Mouse (Mus musculus): Measurements from ENCODE around the gene Hoxb4.

The Hoxb4 gene

DNA sequence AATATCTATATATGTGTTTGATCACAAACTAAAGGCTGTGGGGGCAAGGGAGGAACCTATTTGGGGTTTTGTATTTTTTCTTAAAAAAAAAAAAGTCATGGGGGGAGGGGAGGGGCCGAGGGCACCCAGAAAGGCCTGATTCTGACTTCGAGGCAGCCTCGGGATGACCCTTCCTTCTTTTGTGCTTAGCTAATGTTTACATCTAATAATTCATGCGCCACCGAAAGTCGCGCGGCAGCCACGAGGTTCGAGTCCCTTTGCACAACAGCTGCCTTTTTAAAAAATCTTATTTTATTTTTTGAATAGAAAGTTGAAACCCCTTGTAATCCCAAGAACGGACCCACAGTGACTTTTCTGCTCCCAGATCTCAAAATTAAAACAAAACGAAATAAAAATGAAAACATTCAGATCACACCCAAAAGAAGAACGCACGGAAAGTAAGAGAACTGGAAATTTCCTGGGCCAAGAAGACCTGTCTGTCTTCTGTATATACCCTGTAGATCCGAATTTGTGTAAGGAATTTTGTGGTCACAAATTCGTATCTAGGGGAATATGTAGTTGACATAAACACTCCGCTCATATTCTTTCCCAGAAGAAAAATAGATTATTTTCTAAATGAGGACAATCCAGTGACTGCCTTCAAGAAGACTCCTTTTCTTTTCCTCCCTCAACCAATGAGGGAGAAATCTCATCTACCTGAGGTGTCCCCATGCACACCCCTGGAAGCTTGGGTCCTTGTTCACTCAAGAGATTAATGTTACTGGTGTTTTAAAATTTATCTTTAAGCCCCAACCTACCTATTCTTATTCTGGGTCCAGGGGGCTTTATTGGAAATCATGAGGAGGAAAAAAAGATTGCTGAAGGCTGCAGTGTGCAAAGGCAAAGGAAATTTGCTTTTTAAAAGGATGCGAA is 1.1 kb upstream of the Hoxb4 start:
- no peak for DNase-seq

DNA sequence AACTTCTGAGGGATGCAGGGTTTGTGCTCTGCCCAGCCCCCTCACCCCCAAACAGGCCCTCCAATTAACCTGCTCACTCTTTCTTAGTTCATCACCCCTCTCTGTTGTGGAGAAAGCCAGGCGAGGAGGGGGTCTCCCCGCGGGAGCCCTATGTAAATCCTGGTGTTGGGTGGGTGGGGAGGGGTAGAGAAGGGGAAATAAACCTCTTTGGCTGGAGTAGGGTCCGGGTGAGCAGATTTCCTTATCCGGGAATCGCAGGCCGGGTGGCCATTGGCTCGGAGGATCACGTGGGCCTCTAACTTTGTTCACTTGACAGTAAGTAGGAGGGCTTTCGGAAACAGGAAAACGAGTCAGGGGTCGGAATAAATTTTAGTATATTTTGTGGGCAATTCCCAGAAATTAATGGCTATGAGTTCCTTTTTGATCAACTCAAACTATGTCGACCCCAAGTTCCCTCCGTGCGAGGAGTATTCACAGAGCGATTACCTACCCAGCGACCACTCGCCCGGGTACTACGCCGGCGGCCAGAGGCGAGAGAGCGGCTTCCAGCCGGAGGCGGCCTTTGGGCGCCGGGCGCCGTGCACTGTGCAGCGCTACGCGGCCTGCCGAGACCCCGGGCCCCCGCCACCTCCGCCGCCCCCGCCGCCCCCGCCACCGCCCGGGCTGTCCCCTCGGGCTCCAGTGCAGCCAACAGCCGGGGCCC is 452 bp downstream of the Hoxb4 start:
- DNase-seq = peak; percentile 38

DNA sequence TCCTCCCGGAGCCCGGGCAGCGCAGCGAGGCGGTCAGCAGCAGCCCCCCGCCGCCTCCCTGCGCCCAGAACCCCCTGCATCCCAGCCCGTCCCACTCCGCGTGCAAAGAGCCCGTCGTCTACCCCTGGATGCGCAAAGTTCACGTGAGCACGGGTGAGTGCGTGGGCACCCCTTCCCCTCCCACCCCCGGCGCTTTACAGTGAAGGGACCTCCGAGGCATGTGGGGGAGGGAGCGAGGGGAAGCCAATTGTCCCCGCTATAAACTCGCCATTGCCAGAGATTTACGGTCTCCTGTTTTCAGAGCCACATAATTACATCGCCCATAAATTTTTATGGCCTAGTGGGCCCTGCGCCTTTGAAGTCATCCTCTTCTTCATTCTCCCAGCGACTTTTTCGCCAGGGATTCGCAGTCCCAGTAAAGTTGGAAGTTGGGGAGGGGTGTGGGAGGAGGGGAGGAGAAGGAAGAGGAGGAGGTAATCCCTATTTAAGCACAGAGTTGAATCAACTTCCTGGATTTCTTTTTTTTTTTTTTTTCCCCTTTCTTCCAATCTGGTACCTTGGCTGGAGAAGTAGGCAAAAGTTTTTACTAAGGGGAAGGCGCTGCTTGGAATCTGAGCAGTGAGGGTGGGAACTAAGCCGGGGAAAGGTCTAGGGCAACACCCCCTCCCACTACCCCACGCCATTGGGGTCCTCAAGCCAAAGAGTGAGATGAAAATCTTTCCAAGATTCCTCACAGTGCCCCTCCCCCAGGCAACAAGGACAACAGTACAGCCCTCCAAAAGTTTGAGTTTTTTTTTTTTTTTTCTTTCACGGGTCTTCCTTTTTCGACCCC is 1.2 kb downstream of the Hoxb4 start:
- DNase-seq = no peak

DNA sequence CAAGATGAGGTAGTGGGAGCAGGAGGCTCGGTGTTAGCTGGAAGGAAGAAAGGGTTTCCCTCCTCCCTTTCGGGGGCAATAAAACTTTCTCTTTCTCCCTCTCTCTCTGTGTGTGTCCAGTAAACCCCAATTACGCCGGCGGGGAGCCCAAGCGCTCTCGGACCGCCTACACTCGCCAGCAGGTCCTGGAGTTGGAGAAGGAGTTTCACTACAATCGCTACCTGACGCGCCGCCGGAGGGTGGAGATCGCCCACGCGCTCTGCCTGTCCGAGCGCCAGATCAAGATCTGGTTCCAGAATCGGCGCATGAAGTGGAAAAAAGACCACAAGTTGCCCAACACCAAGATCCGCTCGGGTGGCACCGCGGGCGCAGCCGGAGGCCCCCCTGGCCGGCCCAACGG is 1.8 kb downstream of the Hoxb4 start:
- peak; percentile 20 for DNase-seq

DNA sequence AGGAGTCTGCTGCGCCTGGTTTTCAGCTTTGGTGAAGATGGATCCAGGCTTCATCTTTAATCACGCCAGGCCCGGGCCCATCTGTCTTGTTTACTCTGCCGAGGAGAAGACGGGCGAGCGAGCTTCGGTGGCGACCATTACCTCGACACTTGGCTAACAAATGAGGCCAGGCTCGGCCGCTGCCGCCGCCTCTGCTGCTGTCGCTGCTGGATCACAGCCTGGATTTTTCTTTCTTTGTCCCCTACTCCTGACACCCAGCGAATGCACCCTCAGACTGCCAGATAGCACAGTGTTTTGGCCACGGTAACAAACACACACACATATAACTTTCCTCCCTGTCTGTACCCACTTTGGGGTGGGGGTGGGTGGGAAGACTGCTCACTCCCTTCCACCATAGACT is 2.6 kb downstream of the Hoxb4 start:
- no peak for DNase-seq

DNA sequence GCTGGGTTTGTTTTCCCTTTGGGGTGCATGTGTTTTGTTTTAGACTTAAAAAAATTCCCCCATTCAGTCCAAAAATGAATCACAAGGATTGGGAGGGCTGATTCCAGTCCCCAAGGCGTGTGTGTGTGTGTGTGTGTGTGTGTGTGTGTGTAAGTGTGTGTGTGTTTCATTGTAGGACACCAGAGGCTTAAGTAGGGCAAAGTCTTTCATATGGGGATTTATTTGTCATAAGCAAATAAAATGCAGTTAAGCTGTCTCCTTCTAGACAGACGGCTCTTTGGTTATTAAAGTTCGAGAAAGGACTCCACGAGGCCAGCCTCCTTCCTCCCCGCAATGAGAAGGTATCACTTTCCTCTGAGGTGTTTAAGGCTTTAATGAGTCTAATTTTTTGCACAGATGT is 3.8 kb downstream of the Hoxb4 start:
- DNase-seq = no peak

DNA sequence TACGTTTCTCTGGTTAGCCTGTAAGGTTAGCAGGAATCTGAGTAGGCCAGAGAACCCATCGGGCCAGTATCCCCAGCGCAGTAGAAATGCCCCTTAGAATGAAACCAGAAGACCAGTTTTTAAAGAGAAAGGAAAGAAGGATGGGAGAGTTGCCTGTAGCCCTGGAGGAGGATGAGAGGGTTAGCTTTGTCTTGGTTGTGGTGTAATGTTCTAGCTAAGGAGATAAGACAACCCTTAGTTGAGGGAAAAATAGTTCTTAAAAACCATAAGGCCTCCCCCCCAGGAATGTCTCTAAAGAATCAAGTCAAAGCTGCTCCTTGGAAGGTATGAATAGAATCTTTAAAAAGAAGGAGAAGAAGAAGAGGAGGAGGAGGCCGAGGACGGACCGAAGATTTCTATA is 4.7 kb downstream of the Hoxb4 start:
- no peak for DNase-seq

DNA sequence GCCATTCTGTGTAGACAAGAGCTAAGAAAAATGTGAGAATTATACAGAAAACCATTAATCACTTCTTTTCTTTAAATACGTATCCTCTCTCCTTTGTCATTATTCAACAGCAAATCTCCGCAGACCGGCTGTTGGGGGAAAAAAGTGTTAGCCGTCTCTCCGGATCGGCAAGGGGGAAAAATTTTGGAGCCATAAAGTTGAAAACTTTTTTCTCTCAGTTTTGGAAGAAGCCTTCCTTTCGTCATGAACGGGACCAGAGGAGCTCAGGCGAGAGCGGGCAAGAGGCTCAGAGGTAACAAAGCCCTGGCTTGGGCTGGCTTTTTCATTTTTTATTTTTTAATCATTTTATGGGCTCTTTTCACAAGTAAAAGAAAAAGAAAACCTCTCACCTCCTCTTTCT is 5.1 kb downstream of the Hoxb4 start, which contains the start of gene Hoxb3:
Gene Hoxb3 (plus strand): TSS at position 173 of the 400 bp plus-strand sequence.
- no peak for DNase-seq

DNA sequence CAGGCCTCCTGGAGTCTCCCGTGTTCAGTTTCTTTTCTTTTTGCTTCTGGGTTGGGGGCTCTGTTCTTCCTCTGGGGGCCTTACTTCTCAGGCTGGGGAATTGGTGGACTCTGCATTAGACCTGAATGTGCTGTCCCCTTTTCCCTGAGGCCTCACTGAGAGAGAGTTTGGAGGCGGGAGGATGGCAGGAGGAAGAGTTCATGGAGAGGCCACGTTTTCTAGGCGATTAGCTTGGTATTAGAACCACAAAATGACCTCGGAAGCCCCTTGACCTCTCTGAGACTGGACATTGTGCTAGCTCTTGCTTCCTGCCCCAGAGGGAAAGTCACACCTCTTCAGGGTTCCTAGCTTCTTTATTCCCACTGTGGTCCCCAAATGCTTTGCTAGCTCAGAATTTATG is 6.1 kb downstream of the Hoxb4 start:
- no peak for DNase-seq

DNA sequence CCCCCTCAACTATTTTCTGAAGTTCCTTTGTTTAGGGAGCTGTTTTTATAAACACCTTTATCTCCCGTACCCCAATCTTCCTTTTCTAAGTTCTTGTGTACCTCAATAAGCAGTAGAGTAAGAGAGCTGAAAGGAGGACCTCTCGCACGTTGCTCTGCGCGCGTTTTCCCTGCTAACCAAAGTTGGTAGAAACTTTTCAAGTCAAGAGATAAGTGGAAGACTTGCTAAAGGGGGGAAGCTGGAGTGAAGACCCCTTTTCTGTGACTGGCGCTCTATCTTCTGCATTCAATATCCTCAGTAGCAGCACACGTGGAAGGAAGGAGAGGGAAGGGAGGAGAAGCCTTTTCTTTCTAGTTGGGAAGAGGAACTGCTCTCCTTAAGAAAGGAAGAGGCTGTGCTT is 6.9 kb downstream of the Hoxb4 start:
- DNase-seq = no peak

DNA sequence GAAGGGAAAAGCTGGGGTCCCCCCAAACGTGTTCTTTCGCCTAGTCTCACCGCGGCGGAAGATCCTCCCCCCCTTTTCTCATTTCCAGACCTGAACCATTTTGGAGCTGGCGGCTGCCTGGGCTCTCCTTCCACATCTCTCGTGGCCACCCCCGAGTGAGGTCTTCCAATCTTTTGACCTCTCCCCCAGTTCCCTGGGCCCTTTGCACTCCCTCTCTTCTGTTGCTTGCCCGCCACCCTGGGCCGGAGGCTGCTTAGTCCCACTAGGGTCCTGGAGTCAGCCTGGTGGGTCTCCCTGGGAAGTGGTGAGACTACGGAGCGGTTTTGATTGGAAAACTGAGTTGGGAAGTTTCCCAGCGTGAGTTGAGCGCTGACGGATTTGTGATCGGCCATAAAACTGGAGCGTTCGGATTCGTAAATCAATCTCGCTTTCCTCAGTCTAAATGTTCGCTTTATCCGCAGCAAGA is 7.7 kb downstream of the Hoxb4 start:
- no peak for DNase-seq

DNA sequence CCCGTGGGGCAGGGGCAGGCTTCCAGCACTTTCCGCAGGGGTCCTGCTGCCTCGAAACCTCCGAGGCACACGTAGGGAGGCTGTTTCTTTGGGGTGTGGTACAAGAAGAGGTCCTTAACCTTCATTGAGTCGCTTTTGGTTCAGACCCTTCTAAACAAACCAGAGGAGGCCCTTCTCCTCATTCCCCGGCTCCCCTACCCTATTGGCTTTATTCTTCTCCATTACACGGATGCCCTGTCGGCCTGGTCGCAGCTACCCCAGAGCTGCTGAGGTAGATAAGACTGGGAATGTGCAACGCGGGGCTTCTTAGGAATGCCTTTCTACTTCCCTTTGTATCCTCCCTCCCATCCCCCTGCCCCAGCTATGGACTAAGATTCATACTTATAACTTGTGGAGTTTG is 8.6 kb downstream of the Hoxb4 start:
- DNase-seq = no peak

DNA sequence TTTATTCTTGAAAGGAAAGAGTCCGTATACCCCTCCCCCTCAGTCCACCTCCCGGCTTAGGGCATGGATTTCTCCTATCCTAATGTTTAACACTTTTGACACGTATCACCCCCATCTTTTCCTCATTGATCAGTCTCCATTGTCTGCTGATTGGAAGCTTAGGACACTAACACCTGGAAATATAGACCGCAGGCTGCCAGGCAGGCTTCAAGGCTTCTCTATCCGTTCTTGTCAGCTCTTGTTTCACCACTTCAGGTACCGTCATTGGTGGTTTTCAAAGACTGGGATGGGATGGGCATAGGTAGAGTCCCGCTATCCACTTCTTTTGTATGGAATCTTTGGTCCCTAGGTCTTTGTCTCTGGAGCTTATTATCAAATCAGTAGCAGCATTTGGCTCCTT is 9.1 kb downstream of the Hoxb4 start:
- no peak for DNase-seq

DNA sequence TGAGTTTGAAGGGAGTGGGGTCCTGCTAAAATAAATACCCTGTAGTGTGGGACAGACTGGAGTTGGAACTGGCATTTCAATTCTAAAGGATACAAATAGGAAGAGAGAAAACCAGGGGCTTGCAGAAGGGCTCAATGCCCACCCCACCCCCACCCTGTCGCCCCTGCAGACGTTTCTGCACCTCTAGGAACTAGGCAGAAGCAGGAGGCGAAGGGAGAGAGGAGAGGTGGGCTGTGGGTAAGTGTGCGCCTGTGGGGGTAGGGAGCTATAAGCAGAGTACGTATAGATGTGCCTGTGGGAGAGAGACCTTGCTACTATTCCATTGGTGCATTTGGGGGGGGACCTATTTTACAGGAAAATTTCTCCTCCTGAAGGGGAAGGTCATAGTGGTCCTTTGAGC is 9.7 kb downstream of the Hoxb4 start:
- no peak for DNase-seq

DNA sequence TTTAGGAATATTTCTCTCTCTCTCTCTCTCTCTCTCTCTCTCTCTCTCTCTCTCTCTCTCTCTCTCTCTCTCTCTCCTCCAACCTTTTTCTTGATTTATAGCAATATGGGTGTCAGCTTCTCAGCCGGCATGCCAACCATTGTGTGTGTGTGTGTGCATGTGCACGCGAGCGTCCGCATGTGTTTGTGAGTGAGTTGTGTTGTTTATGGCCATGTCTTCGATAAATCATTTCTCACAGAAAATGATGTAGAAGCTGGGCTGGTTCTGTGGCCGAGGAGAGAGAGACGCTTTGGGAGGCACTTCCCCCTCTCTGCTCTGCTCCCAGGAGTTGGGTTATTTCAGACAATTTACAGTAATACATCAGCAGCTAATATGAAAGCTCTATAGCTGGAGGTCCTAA is 10.5 kb downstream of the Hoxb4 start:
- DNase-seq = no peak

DNA sequence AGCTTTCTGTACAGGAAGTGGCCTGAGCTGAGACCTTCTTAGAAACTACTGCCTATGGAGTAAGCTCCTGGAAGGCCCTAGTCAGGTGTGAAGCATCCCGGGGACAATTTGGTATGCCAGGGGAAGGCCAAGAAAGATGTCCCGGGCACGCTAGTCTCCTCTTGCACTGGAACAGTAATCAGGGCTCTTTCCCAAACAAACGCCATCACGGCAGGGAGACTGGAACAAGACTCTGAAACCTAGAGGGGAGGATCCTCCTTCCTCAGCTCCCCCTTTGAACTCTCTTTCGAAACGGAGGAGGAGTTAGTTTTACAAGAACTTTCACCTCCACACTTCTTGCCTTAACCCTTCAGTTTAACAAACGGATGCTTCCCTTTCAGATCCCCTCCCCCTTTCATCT is 14.0 kb downstream of the Hoxb4 start:
- DNase-seq = no peak

DNA sequence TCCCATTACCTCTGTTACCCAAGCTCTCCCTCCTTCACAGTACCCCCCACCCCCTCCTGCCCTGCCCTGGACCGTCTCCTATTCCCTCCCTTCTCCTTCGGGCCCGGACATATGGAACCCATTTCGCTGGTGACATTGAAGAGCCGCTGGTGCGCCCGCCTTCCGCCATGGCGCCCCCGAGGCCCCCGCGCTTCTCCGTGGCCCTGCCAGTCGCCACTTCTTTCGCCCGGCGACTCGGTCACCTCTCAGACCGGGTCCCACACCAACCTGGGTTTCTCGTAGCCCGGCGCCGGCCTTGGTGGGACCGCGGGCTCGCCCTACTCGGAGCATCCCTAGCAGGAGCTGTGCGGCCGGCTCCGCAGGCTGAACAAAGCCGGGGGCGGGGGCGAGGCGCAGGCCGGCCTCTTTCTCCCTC is 14.6 kb downstream of the Hoxb4 start:
- no peak for DNase-seq

DNA sequence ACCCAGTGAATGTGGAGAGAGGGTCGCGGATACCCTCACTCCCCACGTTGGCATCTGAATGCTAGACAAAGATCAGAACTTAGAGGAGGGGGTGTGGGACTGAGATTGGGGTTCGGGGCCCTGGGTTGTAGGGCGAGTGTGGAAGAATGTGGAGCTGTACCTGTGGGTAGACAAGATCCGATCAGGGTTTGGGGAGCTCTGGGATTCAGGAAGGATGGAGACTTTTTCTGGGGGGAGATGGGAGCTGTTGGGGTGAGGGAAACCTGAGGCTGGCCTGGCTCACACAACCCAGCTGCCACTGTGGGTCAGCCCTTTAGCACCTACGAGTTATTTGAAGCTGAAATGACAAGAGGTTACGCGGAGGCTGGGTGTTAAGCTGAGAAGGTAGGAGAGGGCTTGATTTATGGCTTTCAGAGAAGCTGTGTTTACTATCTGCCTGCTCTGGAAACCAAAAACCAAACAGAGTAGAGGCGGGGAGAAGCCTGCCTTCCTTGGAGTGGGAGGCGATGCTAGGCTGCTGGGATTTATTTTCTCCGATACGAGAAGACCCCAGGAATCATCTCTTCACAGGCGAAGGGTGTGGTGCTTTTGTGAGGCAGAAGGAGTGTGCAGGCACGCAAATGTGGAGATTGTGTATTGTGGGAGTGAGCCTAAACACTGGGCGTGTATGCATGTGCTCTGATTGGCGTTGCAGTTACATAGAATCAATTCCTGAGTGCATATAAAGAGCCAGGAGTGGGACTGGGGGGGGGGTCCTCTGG is 15.4 kb downstream of the Hoxb4 start:
- DNase-seq = no peak

DNA sequence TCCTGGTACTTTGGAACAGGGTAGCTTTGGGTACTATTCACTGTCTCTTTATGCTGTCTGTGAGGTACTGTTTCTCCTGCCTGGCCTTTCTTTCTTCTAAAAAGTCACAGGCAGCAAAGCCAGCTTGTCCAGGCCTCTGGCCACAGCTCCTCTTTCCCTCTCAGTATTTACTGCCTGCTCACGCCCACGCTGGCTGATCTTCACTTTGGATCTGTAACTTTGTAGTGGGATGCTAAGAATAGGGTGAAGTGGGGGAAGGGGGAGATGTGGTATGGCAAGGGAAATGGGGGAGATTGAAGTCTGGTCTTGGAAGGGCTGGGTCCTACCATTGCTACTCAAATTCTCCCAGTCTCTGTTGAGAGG is 15.9 kb downstream of the Hoxb4 start:
- DNase-seq = no peak

DNA sequence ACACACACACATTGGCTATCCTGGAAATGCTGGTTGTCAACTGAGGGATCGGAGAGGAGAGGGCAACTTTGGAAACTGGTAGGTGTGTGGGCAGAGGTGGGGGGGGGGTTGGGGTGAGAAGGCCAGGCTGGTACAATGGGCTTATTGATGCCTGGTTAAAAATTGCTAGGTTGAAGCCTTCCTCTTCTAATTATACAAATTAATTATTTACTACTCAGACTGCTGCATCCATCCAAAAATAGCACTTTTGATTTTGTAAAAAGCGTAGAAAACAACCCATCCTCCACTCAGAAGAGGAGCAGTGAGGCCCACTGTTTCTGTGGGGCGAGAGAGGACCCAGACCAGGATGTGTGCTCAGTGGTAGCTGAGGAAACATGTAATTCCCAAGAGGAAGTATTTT is 16.9 kb downstream of the Hoxb4 start:
- no peak for DNase-seq

DNA sequence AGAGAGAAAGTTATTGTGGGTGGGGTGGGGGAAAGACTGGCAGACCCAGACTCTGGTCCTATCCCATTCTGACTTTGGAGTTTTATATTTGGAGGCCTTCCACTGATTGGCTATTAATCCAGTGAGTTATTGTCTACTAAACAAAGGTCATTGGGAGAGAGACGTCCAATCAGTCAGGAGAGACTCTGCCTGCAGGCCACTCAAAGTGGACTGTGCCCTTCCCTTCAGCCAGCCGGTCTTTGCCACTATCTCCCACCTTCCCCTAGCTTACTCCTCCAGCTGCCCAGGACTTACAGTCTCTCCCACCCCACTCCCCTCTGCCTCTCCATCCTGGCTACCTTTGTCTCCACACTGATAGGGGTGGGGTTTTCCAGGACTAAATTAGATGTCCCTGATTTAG is 18.5 kb downstream of the Hoxb4 start:
- DNase-seq = no peak

DNA sequence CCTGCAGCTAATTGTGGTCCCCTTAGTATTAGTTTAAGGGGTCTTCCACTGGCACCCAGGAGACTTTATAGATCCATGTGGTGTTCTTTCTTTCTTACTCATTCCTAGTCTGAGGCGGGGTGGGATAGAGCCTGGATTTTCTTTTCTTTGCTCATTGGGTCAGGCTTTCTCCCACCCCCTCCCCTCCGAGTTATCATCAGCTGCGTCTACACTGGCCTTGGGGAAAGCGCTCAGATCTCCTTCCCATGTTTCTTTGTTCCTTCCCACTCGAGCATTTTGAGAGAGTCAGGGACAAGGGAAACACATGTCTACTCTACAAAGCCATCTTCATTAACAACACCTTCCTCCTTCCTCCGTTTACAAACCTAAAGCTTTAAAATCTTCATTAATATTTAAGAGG is 19.0 kb downstream of the Hoxb4 start:
- no peak for DNase-seq
